Mouse (Mus musculus): Measurements from ENCODE around the gene 1520401A03Rik. TPM values are rescaled to one million over a fixed set of nuclear protein-coding genes. Genes with fewer than 3 reads are reported as not detected.
"Not testable (repeated sequence)": the region's sequence is repeated elsewhere in the genome, so short reads cannot be mapped to it uniquely, and the experiment has no call there.

1520401A03Rik gene
- total RNA-seq (2014; rRNA removed), result not detected in 2 replicates
- 0.19 and 0.26 TPM in 2 replicates for polyA plus RNA-seq (2015; fragmentation: Nextera tagmentation; extraction: Ambion mirVana)

DNA sequence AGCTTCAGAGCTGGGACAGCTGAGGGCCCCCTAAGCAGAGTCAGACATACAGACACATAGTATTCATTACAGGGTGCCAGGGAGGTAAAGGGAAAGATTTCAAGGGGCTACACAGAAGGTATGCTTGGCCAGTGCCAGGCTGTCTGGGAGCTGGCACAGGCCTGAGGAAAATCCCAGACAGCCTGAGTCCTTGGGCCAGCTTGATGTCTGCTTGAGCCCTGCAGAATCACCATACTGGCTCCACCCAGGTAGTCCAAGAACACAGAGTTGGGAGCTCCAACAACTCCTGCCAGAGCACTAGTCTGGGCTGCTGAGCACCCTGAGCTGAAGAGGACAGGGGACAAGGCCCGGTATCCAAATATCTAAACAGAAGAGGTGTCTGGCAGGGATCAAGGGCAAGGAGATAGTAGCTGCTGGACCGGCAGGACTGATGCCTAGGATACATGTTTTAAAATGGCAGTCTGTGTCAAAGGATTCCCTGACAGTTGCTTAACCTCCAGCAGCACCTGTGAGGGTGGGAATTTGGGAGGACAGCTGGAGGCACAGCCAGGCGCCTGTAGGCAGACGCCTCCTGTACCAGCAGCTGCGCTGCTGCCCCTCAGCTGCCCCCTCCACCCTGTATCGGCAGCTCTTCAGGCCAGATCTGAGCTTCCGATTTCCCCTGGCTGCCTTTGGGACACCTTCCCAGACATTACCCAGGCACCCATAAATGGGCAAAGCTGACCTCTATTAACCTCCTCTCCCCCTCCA is at the start of gene 1520401A03Rik:
Gene 1520401A03Rik, minus strand, starts transcription at position 408 of the 750 bp plus-strand sequence.
- DNase-seq (ENCODE audit: low spot score) (no peak), ATAC-seq (no peak)
- Histone ChIP-seq H3K36me3 (ENCODE audit: insufficient read depth, low read length) (no peaks in the 10 kb centered on the region), H3K9ac (replicated peaks; ENCODE audit: low read length) (no peak within 1 kb of the TSS), H3K4me1 (ENCODE audit: insufficient read depth, low read length) (0 out of 2 replicates have a peak, but pooled peaks cover 4% of the 10 kb centered on the region), H3K27ac (no peak within 1 kb of the TSS), H3K4me2 (ENCODE audit: low read depth, low read length) (no peak within 1 kb of the TSS), H3K27me3 (ENCODE audit: insufficient read depth, low read length) (no peaks in the 10 kb centered on the region), H3K9me3 (ENCODE audit: low read length) (no peaks in the 10 kb centered on the region), H3K4me3 (ENCODE audit: low read length) (no peak within 1 kb of the TSS)
- 73% methylated on average over 7 of the region's 7 CpGs for WGBS
- no peak for TF ChIP-seq CTCF (IDR thresholded peaks at IDR 0.05; ENCODE audit: low read depth)

DNA sequence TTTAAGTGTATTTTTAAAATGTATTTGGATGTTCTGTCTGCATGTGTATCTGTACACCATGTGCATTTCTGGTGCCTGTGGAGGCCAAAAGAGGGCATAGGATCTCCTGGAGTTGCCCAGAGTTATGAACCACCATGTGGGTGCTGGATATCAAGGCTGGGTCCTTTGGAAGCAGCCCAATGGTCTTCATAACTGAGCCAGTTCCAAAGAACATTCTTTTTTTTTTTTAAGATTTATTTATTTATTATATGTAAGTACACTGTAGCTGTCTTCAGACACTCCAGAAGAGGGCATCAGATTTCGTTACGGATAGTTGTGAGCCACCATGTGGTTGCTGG is 49.6 kb upstream of the 1520401A03Rik start:
- not testable (repeated sequence) for H3K9ac ChIP-seq (replicated peaks; ENCODE audit: low read length); H3K36me3 ChIP-seq (ENCODE audit: insufficient read depth, low read length); DNase-seq (ENCODE audit: low spot score); H3K9me3 ChIP-seq (ENCODE audit: low read length); H3K27me3 ChIP-seq (ENCODE audit: insufficient read depth, low read length); ATAC-seq; H3K4me1 ChIP-seq (ENCODE audit: insufficient read depth, low read length)
- H3K4me3 ChIP-seq (ENCODE audit: low read length), result peak overlapping the region; percentile 77
- 73% methylated on average over 2 of the region's 2 CpGs for WGBS
- peak overlapping the region; percentile 41; the same call in 1 of the 2 replicates for H3K27ac ChIP-seq
- H3K4me2 ChIP-seq (ENCODE audit: low read depth, low read length), result peak overlapping the region; percentile 53

- Histone ChIP-seq H3K4me1 (ENCODE audit: insufficient read depth, low read length) (0 out of 2 replicates have a peak, but pooled peaks cover 3% of the 10 kb centered on the region), H3K9me3 (ENCODE audit: low read length) (no peaks in the 10 kb centered on the region), H3K4me2 (ENCODE audit: low read depth, low read length) (peak within 1 kb of the TSS; percentile 70), H3K27me3 (ENCODE audit: insufficient read depth, low read length) (no peaks in the 10 kb centered on the region), H3K4me3 (ENCODE audit: low read length) (peak within 1 kb of the TSS; percentile 77), H3K36me3 (ENCODE audit: insufficient read depth, low read length) (no peaks in the 10 kb centered on the region), H3K9ac (replicated peaks; ENCODE audit: low read length) (peak within 1 kb of the TSS; percentile 85), H3K27ac (peak within 1 kb of the TSS; percentile 91)
- WGBS, result 3% methylated on average over 56 of the region's 58 CpGs
- TF ChIP-seq CTCF (IDR thresholded peaks at IDR 0.05; ENCODE audit: low read depth), result no peak
- ATAC-seq (peak; percentile 98), DNase-seq (ENCODE audit: low spot score) (peak; percentile 99)
These were observed 49.0 kb upstream of the 1520401A03Rik start, which contains the start of gene Flywch1 for GRCm38 (mm10) chr17:23771284-23772218. Gene Flywch1 (minus strand): TSS chr17:23771602.

GRCm38 (mm10) chr17:23770896-23771283 is 48.3 kb upstream of the 1520401A03Rik start:
- peak; percentile 19; the same call in 1 of the 2 replicates for ATAC-seq
- Histone ChIP-seq H3K4me3 (ENCODE audit: low read length) (peak overlapping the region; percentile 77), H3K9ac (replicated peaks; ENCODE audit: low read length) (peak overlapping the region; percentile 85), H3K9me3 (ENCODE audit: low read length) (no peaks in the 10 kb centered on the region), H3K27me3 (ENCODE audit: insufficient read depth, low read length) (no peaks in the 10 kb centered on the region), H3K27ac (peak overlapping the region; percentile 91), H3K36me3 (ENCODE audit: insufficient read depth, low read length) (no peaks in the 10 kb centered on the region), H3K4me1 (ENCODE audit: insufficient read depth, low read length) (0 out of 2 replicates have a peak, but pooled peaks cover 3% of the 10 kb centered on the region), H3K4me2 (ENCODE audit: low read depth, low read length) (peak overlapping the region; percentile 70)
- no peak for TF ChIP-seq CTCF (IDR thresholded peaks at IDR 0.05; ENCODE audit: low read depth)
- WGBS, result under 1% methylated on average over 19 of the region's 19 CpGs
- peak; percentile 49 for DNase-seq (ENCODE audit: low spot score)

GRCm38 (mm10) chr17:23770493-23770892 is 47.9 kb upstream of the 1520401A03Rik start:
- Histone ChIP-seq H3K9me3 (ENCODE audit: low read length) (no peaks in the 10 kb centered on the region), H3K27me3 (ENCODE audit: insufficient read depth, low read length) (no peaks in the 10 kb centered on the region), H3K4me3 (ENCODE audit: low read length) (peak overlapping the region; percentile 77), H3K4me1 (ENCODE audit: insufficient read depth, low read length) (0 out of 2 replicates have a peak, but pooled peaks cover 3% of the 10 kb centered on the region), H3K4me2 (ENCODE audit: low read depth, low read length) (peak overlapping the region; percentile 70), H3K36me3 (ENCODE audit: insufficient read depth, low read length) (no peaks in the 10 kb centered on the region), H3K27ac (peak overlapping the region; percentile 91), H3K9ac (replicated peaks; ENCODE audit: low read length) (peak overlapping the region; percentile 85)
- 8% methylated on average over 2 of the region's 2 CpGs for WGBS
- no peak for DNase-seq (ENCODE audit: low spot score)
- no peak for ATAC-seq
- no peak for TF ChIP-seq CTCF (IDR thresholded peaks at IDR 0.05; ENCODE audit: low read depth)

DNA sequence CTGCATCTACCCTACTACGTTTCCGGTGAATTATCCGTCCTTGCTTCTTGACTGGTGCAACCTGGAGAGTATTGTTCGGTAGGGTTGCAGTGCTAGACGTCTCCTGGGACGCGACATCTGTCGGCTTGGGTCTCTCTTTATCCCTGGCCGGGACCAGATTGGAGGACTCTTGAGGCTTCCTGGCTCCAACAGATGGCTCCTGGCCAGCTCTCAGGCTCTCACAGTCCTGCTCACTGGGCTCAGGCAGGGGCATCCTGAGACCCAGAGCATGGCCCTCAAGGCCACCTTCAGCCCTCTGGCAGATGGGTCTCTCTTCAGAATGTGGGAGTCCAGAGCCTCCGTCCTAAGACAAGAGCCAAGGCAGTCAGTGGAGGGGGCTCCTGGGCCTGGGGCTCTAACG is 40.4 kb upstream of the 1520401A03Rik start:
- Histone ChIP-seq H3K4me3 (ENCODE audit: low read length) (no peak overlapping the region), H3K36me3 (ENCODE audit: insufficient read depth, low read length) (peaks cover 8% of the 10 kb centered on the region; the same call in 1 of the 2 replicates), H3K4me1 (ENCODE audit: insufficient read depth, low read length) (no peaks in the 10 kb centered on the region), H3K9ac (replicated peaks; ENCODE audit: low read length) (no peak overlapping the region), H3K27me3 (ENCODE audit: insufficient read depth, low read length) (no peaks in the 10 kb centered on the region), H3K4me2 (ENCODE audit: low read depth, low read length) (no peak overlapping the region), H3K9me3 (ENCODE audit: low read length) (no peaks in the 10 kb centered on the region), H3K27ac (no peak overlapping the region)
- WGBS, result 69% methylated on average over 11 of the region's 11 CpGs
- TF ChIP-seq CTCF (IDR thresholded peaks at IDR 0.05; ENCODE audit: low read depth), result no peak
- ATAC-seq (no peak; the same call in 1 of the 2 replicates), DNase-seq (ENCODE audit: low spot score) (peak; percentile 10)

Measured in hindbrain, postnatal 0 days (tissue).